Mouse (Mus musculus): ENCODE data around the gene Gm15517.

GRCm38 (mm10) chr7:44225076-44225475, 36.2 kb upstream of the Gm15517 start, which contains the start of gene Klk1:
- TF ChIP-seq POLR2A (IDR thresholded peaks at IDR 0.05; ENCODE audit: borderline replicate concordance, low read depth, low read length) (no peak), CTCF (IDR thresholded peaks at IDR 0.05; ENCODE audit: low read depth, low read length) (no peak)

Data from bone marrow macrophage, adult 2 months (primary cell).